Mouse (Mus musculus) liver, embryonic 16.5 days (tissue): ENCODE results near the gene Nkx2-5. TPM values are rescaled to one million over a fixed set of nuclear protein-coding genes. Genes with fewer than 3 reads are reported as not detected.

Source experiments
- ATAC-seq: fragments of 200-750 bp; cut with Nextera tagmentation; 2 replicates; pipeline ENCODE4 v1.8.0; 2017; ENCODE audit warnings: low read depth, mild to moderate bottlenecking, moderate number of reproducible peaks, moderate library complexity
- H3K27ac ChIP-seq: fragments of 300-500 bp; sonication (generic); 2 replicates; pipeline ENCODE4 v1.5.1; 2014; ENCODE audit warnings: mild to moderate bottlenecking, low read length
- H3K27me3 ChIP-seq: fragments of 300-500 bp; sonication (generic); 2 replicates; pipeline ENCODE4 v1.6.1; 2014; ENCODE audit warnings: low read depth, low read length, mixed read lengths; ENCODE audit not compliant: control insufficient read depth, insufficient read depth
- H3K36me3 ChIP-seq: fragments of 300-500 bp; sonication (generic); 2 replicates; pipeline ENCODE4 v1.6.1; 2014; ENCODE audit warnings: mild to moderate bottlenecking; ENCODE audit not compliant: control insufficient read depth, insufficient read depth
- H3K4me1 ChIP-seq: fragments of 300-500 bp; sonication (generic); 2 replicates; pipeline ENCODE4 v1.6.1; 2014; ENCODE audit warnings: low read depth, low read length, mixed read lengths; ENCODE audit not compliant: control insufficient read depth
- H3K4me2 ChIP-seq: fragments of 300-500 bp; sonication (generic); 2 replicates; pipeline ENCODE4 v1.6.1; 2014; ENCODE audit warnings: low read depth, low read length, mixed read lengths
- H3K4me3 ChIP-seq: fragments of 300-500 bp; sonication (generic); 2 replicates; pipeline ENCODE4 v1.5.1; 2014; ENCODE audit warnings: low read depth, mild to moderate bottlenecking, low read length
- H3K9ac ChIP-seq: fragments of 300-500 bp; sonication (generic); 2 replicates; pipeline ENCODE4 v1.6.1; 2014; ENCODE audit warnings: low read depth, low read length
- H3K9me3 ChIP-seq: fragments of 300-500 bp; sonication (generic); replicated peaks from 2 replicates; pipeline ENCODE4 v1.6.1; 2016; ENCODE audit warnings: low read length; ENCODE audit not compliant: control insufficient read depth
- WGBS: fragments of 180-500 bp; shearing (Covaris S2); extraction: QIAGEN DNeasy Blood & Tissue Kit; methylation state at CpG from one replicate; pipeline ENCODE4 v1.1.7; 2014; ENCODE audit not compliant: insufficient replicate concordance; 5-methylcytosine and 5-hydroxymethylcytosine counted together
- polyA plus RNA-seq: library from polyadenylated mRNA; unstranded; fragments of >200 nt; fragmentation: Nextera tagmentation; extraction: Ambion mirVana; gene quantifications from 2 replicates; pipeline ENCODE4 v1.2.1, GENCODE M21; 2015

The Nkx2-5 gene
- polyA plus RNA-seq, 1 experiment from 2014 or later = not detected

- Histone ChIP-seq H3K4me2 (no peak overlapping the region), H3K27ac (no peak overlapping the region), H3K27me3 (peaks cover 69% of the 10 kb centered on the region), H3K9me3 (no peaks in the 10 kb centered on the region), H3K4me3 (no peak overlapping the region), H3K4me1 (peaks cover 2% of the 10 kb centered on the region; the same call in 1 of the 2 replicates), H3K9ac (no peak overlapping the region), H3K36me3 (no peaks in the 10 kb centered on the region)
- 16% methylated on average over 8 of the region's 8 CpGs for WGBS
- no peak for ATAC-seq
These were observed 8.9 kb downstream of the Nkx2-5 start for GRCm38 (mm10) chr17:26835956-26836355.

DNA sequence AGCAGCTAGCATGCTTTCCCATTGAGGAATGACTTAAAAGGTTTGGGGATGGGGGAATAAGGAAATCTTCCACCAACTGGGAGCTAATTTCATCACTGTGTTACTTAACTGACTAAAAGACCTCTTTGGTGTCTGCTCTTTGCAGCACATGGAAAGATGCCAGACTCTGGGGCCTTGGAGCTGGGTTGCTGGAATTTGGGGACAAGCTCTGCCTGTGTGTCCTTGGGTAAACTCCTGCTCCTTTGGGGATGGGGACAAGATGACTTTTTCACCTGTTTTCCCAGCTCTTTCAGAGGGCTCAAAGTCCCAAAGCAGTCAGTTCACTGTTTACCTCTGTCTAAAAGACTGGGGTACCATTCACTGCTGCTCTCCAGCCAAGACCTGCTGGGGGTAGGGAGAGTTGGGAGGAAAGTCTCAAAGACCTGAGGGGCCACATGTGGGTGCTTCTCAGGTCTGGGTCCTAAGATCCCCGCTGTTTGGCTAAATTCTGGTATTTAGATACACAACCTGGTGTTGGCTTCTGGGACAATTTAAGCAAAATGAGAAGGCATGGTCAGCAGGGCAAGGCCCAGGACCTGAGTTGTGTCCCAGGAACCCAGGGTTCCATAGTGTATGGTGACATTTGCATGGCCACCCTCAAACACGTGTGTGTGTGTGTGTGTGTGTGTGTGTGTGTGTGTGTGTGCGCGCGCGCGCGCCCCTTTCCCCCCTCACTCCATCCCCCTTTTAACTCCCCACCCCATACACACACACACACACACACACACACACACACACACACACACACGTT, 9.6 kb downstream of the Nkx2-5 start:
- H3K9me3 ChIP-seq = no peaks in the 10 kb centered on the region
- no peaks in the 10 kb centered on the region for H3K36me3 ChIP-seq
- WGBS = 44% methylated on average over 9 of the region's 9 CpGs
- peaks cover 2% of the 10 kb centered on the region; the same call in 1 of the 2 replicates for H3K4me1 ChIP-seq
- no peak overlapping the region for H3K4me3 ChIP-seq
- no peak overlapping the region for H3K9ac ChIP-seq
- H3K27me3 ChIP-seq = peaks cover 61% of the 10 kb centered on the region
- no peak overlapping the region for H3K27ac ChIP-seq
- H3K4me2 ChIP-seq = no peak overlapping the region
- ATAC-seq = no peak

- ATAC-seq = no peak
- 60% methylated on average over 5 of the region's 5 CpGs for WGBS
- no peak overlapping the region for H3K9ac ChIP-seq
- H3K27ac ChIP-seq = no peak overlapping the region
- H3K4me1 ChIP-seq = peaks cover 2% of the 10 kb centered on the region; the same call in 1 of the 2 replicates
- no peak overlapping the region for H3K4me3 ChIP-seq
- H3K27me3 ChIP-seq = peaks cover 54% of the 10 kb centered on the region
- no peaks in the 10 kb centered on the region for H3K36me3 ChIP-seq
- no peak overlapping the region for H3K4me2 ChIP-seq
- no peaks in the 10 kb centered on the region for H3K9me3 ChIP-seq
These were observed 10.4 kb downstream of the Nkx2-5 start for GRCm38 (mm10) chr17:26834302-26834965.

DNA sequence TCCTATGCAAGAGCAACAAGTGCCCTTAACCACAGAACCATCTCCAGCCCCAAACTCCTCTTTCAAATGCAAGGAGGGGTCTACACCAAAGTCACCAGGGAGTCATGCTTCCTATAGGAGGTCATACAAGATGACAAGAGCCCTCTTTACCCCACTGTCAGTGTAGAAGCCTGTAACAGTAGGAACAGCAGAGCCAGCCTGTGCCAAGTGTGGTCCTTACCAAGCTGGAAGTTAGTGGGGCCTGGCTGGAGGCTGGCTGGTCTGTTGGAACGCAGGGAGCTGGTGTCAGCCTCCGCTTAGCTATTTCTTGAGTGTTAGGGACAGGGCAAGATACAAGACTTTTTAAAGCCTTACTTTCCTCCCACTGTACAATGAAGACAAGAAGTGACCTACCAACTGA, 11.0 kb downstream of the Nkx2-5 start:
- no peak overlapping the region for H3K27ac ChIP-seq
- H3K4me2 ChIP-seq = no peak overlapping the region
- H3K27me3 ChIP-seq = peaks cover 48% of the 10 kb centered on the region
- WGBS = 49% methylated on average over 2 of the region's 2 CpGs
- H3K4me3 ChIP-seq = no peak overlapping the region
- no peak overlapping the region for H3K9ac ChIP-seq
- no peaks in the 10 kb centered on the region for H3K4me1 ChIP-seq
- no peaks in the 10 kb centered on the region for H3K36me3 ChIP-seq
- ATAC-seq = no peak
- no peaks in the 10 kb centered on the region for H3K9me3 ChIP-seq

DNA sequence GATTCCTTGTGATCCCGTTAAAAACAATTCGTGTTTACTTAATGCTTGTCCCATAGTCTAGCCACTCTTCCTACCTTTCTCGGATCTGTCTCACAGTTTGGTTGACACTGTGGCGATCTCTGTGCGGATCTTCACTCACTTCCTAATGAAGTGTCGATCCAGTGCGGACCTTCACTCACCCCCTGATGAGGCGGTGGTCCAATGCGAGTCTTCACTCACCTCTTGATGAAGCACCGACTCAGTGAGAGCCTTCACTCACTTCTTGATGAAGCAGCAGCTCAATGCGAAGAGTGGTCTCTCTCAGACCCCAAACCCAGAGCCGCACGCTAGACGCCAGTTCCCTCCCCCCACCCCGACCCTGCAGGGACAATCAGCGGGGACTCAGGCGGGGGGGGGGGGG, 18.7 kb downstream of the Nkx2-5 start:
- Histone ChIP-seq H3K36me3 (no peaks in the 10 kb centered on the region), H3K9me3 (no peaks in the 10 kb centered on the region), H3K4me2 (no peak overlapping the region), H3K9ac (no peak overlapping the region), H3K27me3 (no peaks in the 10 kb centered on the region), H3K4me3 (no peak overlapping the region), H3K27ac (no peak overlapping the region), H3K4me1 (no peaks in the 10 kb centered on the region)
- ATAC-seq = no peak
- 57% methylated on average over 15 of the region's 17 CpGs for WGBS

DNA sequence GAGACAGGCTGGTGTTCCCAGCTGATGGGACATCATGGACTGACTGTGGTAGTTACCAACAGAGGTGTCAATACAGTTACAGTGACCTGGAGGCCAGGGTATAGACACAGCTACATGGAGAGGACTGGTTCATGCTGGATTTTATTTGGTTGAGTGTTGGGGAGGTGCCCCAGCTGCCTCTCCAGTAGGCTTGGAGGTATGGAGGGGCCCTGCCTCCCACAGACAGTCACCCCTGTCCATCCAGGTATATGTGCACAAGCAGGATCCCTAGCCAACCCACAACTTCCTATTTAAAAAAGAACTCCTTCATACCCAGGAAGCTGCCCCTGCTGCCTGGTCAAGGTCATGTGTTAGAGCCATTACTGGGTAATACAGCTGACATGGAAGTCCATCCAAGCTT, 27.0 kb downstream of the Nkx2-5 start:
- H3K9me3 ChIP-seq = no peaks in the 10 kb centered on the region
- H3K4me1 ChIP-seq = no peaks in the 10 kb centered on the region
- H3K27ac ChIP-seq = no peak overlapping the region
- H3K4me2 ChIP-seq = no peak overlapping the region
- no peak overlapping the region for H3K4me3 ChIP-seq
- no peak overlapping the region for H3K9ac ChIP-seq
- no peaks in the 10 kb centered on the region for H3K36me3 ChIP-seq
- H3K27me3 ChIP-seq = no peaks in the 10 kb centered on the region
- no peak for ATAC-seq

GRCm38 (mm10) chr17:26816810-26817209, 28.0 kb downstream of the Nkx2-5 start:
- Histone ChIP-seq H3K27me3 (no peaks in the 10 kb centered on the region; the same call in 1 of the 2 replicates), H3K4me1 (no peaks in the 10 kb centered on the region), H3K27ac (no peak overlapping the region), H3K36me3 (no peaks in the 10 kb centered on the region), H3K9me3 (no peaks in the 10 kb centered on the region), H3K4me3 (no peak overlapping the region), H3K4me2 (no peak overlapping the region), H3K9ac (no peak overlapping the region)
- ATAC-seq = no peak
- WGBS = 35% methylated on average over 6 of the region's 6 CpGs

DNA sequence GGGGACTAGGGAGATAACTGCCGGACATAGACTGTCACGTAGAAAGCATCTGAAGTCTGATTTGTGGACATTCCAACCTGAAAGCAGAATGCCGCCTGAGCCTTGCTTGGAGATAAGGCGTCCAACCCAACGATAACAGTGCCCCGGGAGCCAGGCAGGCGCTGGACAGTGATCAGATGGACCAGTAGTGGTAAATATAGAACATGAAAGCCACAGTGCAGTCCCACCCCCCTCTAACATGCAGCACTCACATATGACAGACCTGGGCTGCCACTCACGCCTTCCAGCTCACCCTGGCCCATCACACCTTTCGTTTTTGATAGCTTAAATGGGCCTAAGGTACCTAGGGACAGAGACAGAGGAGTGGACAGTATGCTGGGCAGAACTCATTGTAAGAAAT, 31.3 kb downstream of the Nkx2-5 start:
- Histone ChIP-seq H3K4me1 (no peaks in the 10 kb centered on the region), H3K9ac (no peak overlapping the region), H3K27me3 (no peaks in the 10 kb centered on the region; the same call in none of the 2 replicates), H3K36me3 (no peaks in the 10 kb centered on the region), H3K27ac (no peak overlapping the region), H3K9me3 (no peaks in the 10 kb centered on the region), H3K4me3 (no peak overlapping the region), H3K4me2 (no peak overlapping the region)
- ATAC-seq = no peak
- 56% methylated on average over 9 of the region's 9 CpGs for WGBS

DNA sequence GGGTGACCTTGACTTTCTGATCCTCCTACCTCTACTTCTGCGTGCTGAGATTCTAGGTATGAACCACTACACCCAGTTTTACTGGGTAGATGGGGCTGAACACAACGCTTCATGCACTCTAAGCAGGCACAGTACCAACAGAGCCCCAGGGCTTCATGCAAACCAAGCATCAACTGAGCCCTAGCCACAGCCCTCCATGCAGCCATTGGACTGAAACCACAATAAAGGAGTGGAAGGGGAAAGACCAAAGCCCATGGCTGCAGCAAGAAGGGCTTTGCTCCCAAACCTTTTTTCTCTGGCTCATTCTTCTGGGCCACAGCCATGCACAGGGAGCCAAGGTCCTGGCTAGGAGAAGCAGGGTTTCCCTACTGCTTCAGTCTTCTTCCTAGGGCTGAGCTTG, 32.2 kb downstream of the Nkx2-5 start:
- 46% methylated on average over 2 of the region's 2 CpGs for WGBS
- Histone ChIP-seq H3K27me3 (no peaks in the 10 kb centered on the region; the same call in none of the 2 replicates), H3K4me2 (no peak overlapping the region), H3K9ac (no peak overlapping the region), H3K9me3 (no peaks in the 10 kb centered on the region), H3K4me3 (no peak overlapping the region), H3K36me3 (no peaks in the 10 kb centered on the region), H3K4me1 (no peaks in the 10 kb centered on the region), H3K27ac (no peak overlapping the region)
- no peak for ATAC-seq
